Mouse (Mus musculus): ENCODE data around the gene Prkg2. TPM values are rescaled to one million over a fixed set of nuclear protein-coding genes. Genes with fewer than 3 reads are reported as not detected.

Prkg2 gene
- total RNA-seq (2023) = not detected in 2 replicates

GRCm38 (mm10) chr5:99036596-99037441 is at the start of gene Prkg2:
TSS of gene Prkg2 (minus strand) at chr5:99037351.

Other genes with a start within 250 kb of the Prkg2 start
- 0.07 TPM in 1 of 2 replicates, not detected in the other for gene Bmp3, start 182.9 kb downstream of the Prkg2 start, total RNA-seq (2023)

Data from neutrophil, adult 65 days (primary cell).